In genomic region chr19:5117494-5118383, GRCm38 (mm10) we compare ENCODE assay signal across 8 mouse cellular contexts. TPM values are rescaled to one million over a fixed set of nuclear protein-coding genes. Genes with fewer than 3 reads are reported as not detected.
A peak's percentile ranks its signal among the peaks of the same experiment; 100 is the strongest.
DNase-seq lines count a peak whose midpoint lies in the region; ATAC-seq lines count a peak whose summit lies in the region.

No protein-coding gene starts in this region.

- peaks cover 3% of the 10 kb centered on the region; the same call in 1 of the 2 replicates for H3K36me3 ChIP-seq in hindbrain, embryonic 11.5 days (ENCODE audit: control insufficient read depth, insufficient read depth, low read length)

- peak; percentile 87 for DNase-seq in MN1 (ENCODE audit: low spot score)
- DNase-seq in cerebellum, adult 9-10 months = peak; percentile 94
- peak; percentile 95 for DNase-seq in hindbrain, embryonic 11.5 days (ENCODE audit: low spot score)
- peak; percentile 92 for DNase-seq in layer of hippocampus, postnatal 14 days (ENCODE audit: low spot score in 2 of 2)
- DNase-seq in lung, postnatal 14 days = peak; percentile 92
- DNase-seq in retina, adult 2 months (ENCODE audit: low read depth, low spot score) = peak; percentile 71
- peak; percentile 82 for DNase-seq in thymus, postnatal 25 days

- peak overlapping the region; percentile 81 for H3K4me2 ChIP-seq in hindbrain, embryonic 11.5 days (replicated peaks; ENCODE audit: low read depth, low read length)

- peak overlapping the region; percentile 82 for H3K9ac ChIP-seq in hindbrain, embryonic 11.5 days (ENCODE audit: low read depth, low read length)

- H3K4me3 ChIP-seq in hindbrain, embryonic 11.5 days (ENCODE audit: low read depth, low read length) = peak overlapping the region; percentile 93

- no peaks in the 10 kb centered on the region for H3K27me3 ChIP-seq in hindbrain, embryonic 11.5 days (ENCODE audit: control insufficient read depth, insufficient read depth, low read length)

- no peaks in the 10 kb centered on the region for H3K9me3 ChIP-seq in hindbrain, embryonic 11.5 days (ENCODE audit: control insufficient read depth, low read length)

- peak overlapping the region; percentile 89 for H3K27ac ChIP-seq in hindbrain, embryonic 11.5 days (ENCODE audit: low read depth, low read length)

- peaks cover 5% of the 10 kb centered on the region for H3K4me1 ChIP-seq in hindbrain, embryonic 11.5 days (replicated peaks; ENCODE audit: control insufficient read depth, insufficient read depth, low read length)

- peak; percentile 79 for ATAC-seq in frontal cortex, adult (ENCODE audit: low TSS enrichment)
- ATAC-seq in hindbrain, embryonic 11.5 days (ENCODE audit: low FRiP score) = peak; percentile 91

- under 1% methylated on average over 82 of the region's 83 CpGs for WGBS in hindbrain, embryonic 11.5 days

RNA-seq across cellular contexts. Expression of gene Klc2, which starts 0.6 kb away (rescaled TPM):
- 34.6 and 36.5 TPM in 2 replicates for polyA plus RNA-seq in hindbrain, embryonic 11.5 days (2014; fragmentation: Nextera tagmentation; extraction: Ambion mirVana)
- 100 to 1,000 TPM; 193 to 211 TPM for total RNA-seq in layer of hippocampus, postnatal 14 days (2021)

RNA-seq across cellular contexts. Expression of gene Rab1b, which starts 10.9 kb away (rescaled TPM):
- 217 and 230 TPM in 2 replicates for polyA plus RNA-seq in hindbrain, embryonic 11.5 days (2014; fragmentation: Nextera tagmentation; extraction: Ambion mirVana)
- total RNA-seq in layer of hippocampus, postnatal 14 days (2021) = 100 to 1,000 TPM; 177 to 181 TPM

RNA-seq across cellular contexts. Expression of gene Cnih2, which starts 19.4 kb away (rescaled TPM):
- polyA plus RNA-seq in hindbrain, embryonic 11.5 days (2014; fragmentation: Nextera tagmentation; extraction: Ambion mirVana) = 126 and 128 TPM in 2 replicates
- total RNA-seq in layer of hippocampus, postnatal 14 days (2021) = 100 to 1,000 TPM; 783 to 856 TPM

RNA-seq across cellular contexts. Expression of gene Yif1a, which starts 29.4 kb away (rescaled TPM):
- polyA plus RNA-seq in hindbrain, embryonic 11.5 days (2014; fragmentation: Nextera tagmentation; extraction: Ambion mirVana) = 75.6 and 81.3 TPM in 2 replicates
- total RNA-seq in layer of hippocampus, postnatal 14 days (2021) = 10 to 100 TPM; 25.8 to 28.0 TPM

RNA-seq across cellular contexts. Expression of gene Tmem151a, which starts 32.4 kb away (rescaled TPM):
- polyA plus RNA-seq in hindbrain, embryonic 11.5 days (2014; fragmentation: Nextera tagmentation; extraction: Ambion mirVana) = 1.6 and 1.8 TPM in 2 replicates
- total RNA-seq in layer of hippocampus, postnatal 14 days (2021) = 100 to 1,000 TPM; 133 to 135 TPM

Comparison
In these comparisons a context has a peak if more than half of its experiments do, and no peak if none do; other contexts are left out.
1. Peak in every context shown above with its lines: DNase-seq, ATAC-seq, H3K4me3 ChIP-seq and H3K27ac ChIP-seq.